Mouse (Mus musculus) urinary bladder, postnatal 4 days (tissue): Measurements from ENCODE around the gene Asb5.
A peak's percentile ranks its signal among the peaks of the same experiment; 100 is the strongest.
"Not testable (repeated sequence)": the region's sequence is repeated elsewhere in the genome, so short reads cannot be mapped to it uniquely, and the experiment has no call there.

ENCODE experiments used
- DNase-seq, 2 experiments: peaks; one replicate each; pipeline ENCODE4 v3.0.0; 2021 to 2022; ENCODE audit warnings: low spot score in 2 of 2

Asb5 gene

DNA sequence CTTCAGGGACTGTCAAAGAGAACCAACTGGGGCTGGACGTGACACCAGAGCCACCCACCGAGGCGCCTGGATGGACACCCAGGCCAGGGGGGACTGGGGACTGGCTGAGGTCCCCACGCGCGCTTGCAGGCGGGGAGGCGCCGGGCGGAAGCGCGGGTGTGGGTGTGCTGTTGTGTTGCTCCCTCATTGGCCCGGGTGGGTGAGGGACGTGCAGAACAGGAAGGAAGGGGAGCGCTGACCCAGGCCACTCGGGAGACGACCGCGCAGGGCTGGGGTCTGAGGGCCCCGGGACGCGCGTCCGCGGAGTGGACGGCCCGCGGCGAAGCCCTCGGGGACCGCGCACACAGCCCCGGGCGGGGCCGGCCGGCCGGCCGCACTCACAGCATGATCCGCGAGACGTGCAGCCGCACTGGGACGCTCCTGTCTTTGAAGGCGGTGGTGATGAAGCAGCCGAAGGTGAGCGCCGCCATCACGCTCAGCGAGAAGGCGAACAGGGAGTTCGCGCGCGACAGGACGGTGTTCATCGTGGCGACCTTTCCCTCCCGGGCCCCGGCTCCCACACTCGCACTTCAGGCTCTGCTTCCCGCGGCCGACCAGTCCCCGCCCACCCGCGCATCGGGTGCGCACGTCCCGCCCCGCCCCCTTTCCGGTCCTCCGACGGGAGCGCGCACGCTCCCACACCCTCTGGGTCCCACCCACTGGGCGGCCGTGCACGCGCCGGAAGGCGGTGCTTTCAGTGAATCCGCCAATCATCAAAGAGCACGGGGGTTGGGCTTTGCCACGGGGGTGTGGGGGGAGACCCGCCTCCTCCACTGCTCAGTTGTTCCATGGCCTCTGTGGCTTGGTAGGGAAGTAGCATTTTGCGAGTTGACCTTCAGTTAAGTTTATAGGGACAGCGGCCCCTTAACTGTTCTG is at the start of gene Asb5, which contains the start of gene Spcs3:
Gene Asb5, plus strand, starts transcription at position 199 of the 915 bp plus-strand sequence.
Gene Spcs3, minus strand, starts transcription at position 617 of the 915 bp plus-strand sequence.
- peak; percentile 92 to 95 for DNase-seq

DNA sequence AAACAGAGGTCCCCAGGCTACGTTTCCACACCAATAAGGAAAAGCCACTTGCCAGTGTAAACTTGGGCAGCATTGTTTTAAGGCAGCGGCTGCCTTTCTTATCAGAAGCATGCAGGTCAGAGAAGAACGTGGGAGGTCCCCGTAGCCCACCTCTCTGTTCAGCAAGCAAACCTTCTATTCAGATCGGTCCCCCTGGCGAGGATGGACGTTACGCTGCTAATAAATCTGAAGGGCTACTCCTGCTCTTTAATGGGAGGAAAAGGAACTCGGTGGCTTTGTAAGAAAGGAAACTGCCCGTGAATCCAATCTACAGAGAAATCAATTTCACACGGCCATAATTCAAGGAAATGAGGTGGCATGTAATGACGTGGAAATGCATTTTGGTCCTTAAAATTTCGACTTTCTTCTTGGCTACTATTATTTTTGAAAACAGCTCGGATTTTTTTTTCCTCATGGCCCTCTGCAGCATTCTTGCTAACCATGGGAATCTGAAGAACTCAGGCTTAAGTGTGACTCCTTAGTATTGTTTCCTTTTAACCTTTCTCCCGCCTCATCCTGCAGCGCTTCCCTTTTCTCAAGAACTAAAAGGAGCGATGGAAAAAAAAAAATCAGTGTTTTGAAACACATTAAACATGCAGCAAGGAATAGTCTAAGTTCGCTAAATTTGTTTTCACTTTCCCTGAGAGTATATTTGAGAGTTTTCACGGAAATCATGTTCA is 42.7 kb upstream of the Asb5 start:
- no peak for DNase-seq

DNA sequence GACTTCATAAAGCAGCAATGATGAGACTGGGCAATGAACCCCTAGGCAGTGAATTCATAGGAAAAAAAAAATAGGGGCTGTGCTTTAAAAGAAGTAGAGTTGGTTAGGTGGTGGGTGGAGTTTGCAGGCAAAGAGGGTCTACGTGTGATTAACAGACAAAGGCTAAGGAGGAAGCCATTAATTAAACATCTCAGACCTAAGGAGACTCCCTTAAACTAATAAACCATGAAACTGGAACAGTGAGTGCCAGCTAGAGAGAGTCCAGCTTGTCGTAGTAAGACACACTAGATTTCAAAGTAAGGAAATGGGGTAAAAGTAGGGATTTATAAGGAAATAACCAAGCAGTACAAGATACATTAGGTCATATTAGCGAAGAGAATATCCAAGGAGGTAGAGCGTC is 40.9 kb upstream of the Asb5 start:
- DNase-seq, result no peak

DNA sequence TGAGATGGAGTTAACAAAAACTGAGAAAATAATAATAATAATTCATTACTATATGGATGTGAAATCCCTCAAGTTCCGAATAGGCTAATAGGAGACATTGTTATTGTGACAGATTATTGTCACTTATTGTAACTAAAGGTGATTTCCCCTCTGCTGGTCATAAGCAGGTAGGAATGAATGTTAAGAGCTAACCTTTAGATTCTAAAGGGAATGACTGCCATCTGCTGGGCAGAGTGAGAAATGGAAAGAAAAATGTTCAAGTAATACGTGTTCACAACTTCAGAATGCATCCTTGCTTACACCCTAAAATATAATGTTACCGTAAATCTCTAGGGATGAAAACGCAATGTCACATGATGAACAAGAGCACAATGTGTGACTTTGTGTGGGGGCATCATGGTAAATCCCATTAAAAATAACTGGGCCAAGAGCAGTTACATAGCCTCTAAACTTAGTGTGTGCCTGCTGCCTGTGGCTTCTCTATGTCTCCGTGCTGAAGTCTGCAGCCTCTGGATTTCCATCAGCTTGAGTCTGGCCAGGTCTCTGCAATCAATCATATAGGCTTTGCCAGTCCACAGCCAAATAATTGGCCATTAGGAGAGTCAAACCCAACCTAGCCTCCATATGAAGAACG is 38.2 kb upstream of the Asb5 start:
- DNase-seq, result no peak

DNA sequence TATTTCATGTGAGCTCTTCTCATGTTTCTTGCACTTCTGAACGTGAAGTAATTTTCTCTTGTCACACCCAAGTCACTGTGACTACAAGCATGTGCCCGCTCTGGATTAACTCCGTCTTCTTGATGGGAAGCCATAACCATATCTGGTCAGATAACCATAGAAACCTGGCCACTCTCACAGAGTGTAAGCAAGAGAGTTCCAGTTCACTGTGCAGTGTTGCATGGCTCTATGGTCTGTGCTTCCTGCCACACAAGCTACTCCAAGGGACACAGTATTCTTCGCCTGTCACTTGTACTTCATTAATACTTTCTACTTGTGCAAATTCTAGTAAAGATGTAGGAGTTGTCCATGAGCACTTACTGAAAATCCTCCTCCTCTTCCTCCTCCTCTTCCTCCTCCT is 37.4 kb upstream of the Asb5 start:
- DNase-seq, result no peak

DNA sequence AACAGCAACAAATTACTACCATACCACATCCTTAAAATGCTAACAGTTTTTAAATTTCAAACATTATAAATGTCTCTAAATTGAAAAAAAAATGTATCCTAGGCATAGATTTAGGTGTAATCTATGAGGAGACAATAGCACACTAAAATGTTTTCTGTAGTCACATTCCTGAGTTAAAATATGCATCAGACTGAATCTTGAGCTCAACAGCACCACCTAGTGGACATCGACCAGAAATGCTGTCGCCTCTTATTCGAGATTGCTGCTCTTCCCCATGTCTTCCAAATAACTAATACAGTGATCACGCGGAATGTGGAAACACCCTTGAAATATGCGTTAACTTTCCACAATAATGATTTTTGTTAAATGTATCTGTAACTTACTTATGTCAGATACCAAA is 36.3 kb upstream of the Asb5 start:
- no peak for DNase-seq

DNA sequence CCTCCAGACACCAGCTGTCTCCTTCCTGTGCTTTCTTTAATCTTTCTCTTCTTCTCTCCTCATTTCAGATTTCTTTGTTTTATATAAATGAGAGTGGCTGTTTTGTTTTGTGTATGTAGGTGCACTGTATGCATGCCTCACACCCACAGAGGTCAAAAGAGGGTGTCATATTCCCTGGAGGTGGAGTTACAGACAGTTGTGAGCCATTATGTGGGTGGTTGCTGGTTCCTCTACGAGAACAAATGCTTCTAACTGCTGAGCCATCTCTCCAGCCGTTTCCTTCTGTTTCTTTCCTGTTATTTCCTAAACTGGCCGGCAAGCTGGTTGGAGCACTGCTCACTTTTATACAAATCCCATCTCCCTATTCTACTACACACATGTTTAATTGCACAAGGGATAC is 35.5 kb upstream of the Asb5 start:
- DNase-seq, result no peak

DNA sequence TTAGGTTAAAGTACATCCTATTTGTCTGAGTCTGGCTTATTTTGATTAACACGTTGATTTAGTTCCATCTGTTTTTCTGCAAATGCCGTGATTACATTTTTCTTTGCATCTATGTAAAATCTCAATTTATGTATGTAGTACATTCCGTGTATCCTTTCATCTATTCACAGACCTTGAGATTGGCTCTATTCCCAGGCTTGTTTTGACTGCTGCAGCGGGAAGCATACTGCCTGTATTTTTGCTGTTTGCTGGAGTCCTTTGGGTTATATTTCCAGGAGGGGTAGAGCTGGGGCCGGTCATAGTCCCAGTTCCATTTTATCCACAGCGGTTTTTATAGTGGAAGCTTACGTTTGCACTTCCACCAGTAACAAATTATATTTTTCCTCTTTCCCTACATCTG is 26.3 kb upstream of the Asb5 start:
- DNase-seq, result no peak

DNA sequence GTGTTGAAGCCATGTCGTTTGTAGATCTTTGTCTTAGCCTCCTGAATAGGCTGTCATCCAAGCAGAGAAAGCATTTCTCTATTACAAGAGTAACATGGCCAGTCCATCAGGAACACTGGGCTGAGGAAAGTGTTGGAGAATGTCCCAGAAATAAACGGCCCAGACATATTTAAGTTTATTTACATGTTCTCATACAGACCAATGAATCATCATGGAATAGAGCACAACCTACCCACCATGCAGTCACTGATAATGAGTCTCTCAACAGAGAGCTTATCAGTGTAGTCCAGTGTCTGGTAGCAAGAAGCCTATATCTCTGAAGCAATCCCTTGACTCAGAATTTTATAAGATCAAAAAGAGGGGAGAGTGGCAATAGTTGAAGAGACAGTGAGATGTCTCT is 24.3 kb upstream of the Asb5 start:
- no peak for DNase-seq

DNA sequence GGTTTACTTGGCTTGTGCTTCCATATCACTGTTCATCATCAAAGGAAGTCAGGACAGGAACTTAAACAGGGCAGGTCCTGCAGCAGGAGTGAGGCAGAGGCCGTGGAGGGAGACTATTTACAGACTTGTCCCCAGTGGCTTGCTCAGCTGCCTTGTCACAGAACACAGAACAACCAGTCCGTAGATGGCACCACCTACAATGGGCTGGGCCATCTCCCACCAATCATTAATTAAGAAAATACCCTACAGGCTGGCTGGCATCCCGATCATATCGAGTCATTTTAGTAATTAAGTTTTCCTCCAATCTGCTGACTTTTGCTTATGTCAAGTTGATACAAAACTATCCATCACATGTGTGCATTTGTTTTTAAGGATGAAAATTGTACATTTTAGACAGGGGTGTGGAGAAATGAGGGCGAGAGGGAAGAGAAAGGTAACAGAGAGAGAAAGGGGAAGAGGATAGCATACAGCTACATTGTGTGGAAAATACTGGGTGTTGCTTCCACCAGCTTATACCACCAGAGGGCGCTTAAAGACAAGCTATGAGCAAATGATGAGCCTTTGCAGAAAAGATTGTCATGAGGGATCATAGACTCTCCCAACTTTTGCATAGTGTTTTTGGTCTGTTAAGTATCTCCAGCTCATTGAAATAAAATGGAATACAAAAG is 21.8 kb upstream of the Asb5 start:
- DNase-seq, result peak; percentile 32 to 70

DNA sequence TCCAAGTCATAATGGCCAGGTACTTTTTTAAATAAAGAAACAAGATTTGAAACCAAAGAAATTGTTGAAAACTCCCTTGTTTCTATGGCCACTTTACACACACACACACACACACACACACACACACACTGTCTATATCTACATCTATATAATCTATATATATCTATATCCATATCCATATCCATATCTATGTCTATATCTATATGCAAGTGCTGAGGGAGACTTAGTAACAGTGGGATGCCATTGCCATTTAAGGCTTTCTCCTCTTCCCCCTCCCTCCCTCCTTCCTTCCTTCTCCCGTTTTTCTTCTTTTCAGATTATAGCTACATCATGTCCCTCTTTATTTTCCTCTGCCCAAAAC is 21.3 kb upstream of the Asb5 start:
- DNase-seq, result no peak

DNA sequence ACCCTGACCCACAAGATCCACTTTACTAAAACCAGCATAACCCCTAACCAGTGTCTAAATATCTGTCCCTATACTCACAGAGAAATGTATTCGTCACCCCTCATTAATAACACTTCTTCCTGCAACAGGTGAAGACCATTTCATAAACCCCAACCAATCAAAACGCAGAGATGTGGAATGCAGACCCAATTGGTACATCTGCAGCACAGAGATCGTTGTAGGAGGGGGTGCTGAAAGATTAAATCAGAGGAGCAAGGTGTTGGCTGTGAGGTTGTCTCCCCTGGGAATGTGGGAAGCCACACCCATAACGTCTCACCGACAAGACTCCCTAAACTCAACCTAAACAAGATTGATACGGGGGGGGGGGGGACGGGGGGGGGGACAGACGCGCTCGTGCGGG is 20.6 kb upstream of the Asb5 start:
- no peak for DNase-seq

DNA sequence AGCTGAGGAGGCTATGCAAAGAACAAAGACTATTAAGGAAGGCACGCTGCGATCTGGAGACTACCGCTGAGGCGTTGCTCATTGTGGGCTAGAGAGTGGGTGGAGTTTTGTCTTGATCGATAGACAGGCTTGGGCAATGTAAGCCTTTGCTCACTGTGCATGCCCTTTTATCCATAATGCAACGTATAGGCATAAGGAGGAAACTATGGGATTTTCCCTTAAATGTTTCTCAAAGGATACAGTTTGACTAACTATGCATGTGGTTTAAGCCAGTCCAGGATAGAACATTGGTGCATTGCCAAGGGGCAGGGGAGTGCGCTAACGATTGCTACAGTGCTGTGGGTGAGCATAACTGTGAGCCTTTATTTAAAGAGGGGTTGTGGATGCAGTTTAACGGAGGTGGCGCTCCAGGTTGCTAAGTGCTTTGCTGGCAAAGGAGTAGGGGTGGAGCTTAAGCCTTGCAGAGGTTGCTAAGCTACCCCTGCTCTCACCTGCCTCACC is 20.1 kb upstream of the Asb5 start:
- no peak for DNase-seq

DNA sequence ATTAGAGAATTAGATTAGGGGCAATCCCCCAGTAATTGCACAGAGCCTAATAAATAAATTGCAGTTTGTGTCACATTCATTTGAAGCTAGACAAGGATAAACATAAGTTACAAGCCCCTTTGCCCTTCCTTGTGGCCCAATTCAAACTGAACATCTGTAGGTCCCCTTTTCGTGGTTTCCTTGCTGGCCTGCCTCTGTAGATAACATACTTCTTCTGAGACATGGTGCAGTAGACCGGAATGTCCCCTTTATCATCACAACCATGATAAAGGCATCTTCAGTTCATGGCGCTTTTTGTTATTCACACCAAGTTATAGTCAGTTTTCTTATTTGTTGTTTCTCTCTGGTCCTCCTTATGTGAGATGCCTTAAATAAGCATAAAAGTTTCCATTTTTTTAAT is 17.6 kb upstream of the Asb5 start:
- DNase-seq, result no peak

DNA sequence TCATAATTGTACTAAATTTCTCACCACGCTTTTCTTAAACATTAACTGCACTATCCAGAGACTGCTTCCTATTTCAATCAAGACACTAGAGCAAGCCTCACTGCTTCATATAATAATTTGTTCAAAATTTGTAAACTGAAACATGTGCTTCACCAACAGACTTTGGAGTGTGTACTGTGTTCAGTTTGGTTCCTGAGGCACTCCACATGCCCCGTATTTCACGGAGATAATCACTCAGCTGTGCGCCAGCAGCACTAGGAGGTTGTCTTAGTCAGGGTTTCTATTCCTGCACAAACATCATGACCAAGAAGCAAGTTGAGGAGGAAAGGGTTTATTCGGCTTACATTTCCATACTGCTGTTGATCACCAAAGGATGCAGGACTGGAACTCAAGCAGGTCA is 17.2 kb upstream of the Asb5 start:
- not testable (repeated sequence) for DNase-seq

DNA sequence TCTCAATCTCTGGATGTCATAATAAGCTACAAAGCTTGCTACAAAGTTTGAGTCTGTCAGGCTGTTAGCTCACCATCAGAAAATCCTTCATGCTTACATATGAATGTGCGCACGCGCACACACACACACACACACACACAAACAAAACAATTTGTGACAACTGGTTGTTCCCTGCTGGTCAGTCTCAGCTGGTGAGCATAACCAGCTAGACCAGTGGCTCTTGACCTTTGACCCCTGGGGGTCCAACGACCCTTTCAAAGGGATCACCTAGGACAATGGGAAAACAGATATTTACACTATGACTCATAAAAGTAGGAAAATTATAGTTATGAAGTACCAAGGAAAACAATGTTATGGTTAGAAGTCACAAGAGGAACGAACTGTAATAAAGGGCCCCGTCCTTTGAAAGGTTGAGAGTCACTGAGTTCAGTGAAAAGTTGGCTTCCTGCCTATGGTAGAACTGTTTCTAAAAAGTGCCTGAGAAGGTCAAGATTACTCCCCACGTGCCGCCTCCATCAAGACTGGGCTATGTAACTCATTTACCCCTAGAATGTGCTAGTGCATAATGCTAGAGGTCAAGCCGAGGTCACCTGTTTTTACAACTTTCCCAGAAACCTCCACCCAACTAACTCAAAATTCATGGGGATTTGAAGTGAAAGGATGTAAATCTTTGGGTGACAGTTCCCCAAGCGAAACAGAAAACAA is 10.5 kb upstream of the Asb5 start:
- no peak for DNase-seq

DNA sequence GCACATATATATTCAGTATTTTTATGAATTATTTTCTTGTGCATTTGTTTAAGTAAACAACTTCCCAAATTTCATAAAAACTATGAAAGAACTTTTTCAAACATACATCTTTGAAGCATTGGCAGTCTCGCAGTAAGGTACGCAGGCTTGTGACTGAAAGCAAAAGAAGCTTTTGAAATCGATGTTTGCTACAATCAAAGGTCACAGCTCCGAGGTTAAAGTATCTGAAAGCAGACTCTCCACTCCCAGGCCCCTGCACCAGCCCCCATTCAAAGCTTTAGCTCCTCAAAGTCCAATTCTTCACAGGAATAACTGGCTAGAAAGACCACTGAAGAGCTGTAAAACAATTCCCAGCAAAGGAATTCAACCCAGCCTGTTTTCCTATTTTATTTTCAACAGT is 8.9 kb upstream of the Asb5 start:
- DNase-seq, result no peak

DNA sequence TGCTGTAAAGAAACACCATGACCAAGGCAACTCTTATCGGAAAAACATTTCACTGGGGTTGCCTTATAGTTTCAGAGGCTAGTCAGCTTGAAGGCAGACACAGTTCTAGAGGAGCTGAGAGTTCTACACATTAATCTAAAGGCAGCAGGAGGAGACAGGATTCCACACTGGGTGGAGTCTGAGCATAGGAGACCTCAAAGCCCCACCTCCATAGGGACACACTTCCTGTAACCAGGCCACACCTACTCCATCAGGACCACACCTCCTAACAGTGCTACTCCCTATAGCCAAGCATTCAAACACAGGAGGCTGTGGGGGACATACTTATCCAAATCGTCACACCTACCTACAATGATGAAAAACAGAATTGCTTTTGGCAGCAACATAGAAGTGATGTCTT is 3.8 kb upstream of the Asb5 start:
- no peak for DNase-seq

DNA sequence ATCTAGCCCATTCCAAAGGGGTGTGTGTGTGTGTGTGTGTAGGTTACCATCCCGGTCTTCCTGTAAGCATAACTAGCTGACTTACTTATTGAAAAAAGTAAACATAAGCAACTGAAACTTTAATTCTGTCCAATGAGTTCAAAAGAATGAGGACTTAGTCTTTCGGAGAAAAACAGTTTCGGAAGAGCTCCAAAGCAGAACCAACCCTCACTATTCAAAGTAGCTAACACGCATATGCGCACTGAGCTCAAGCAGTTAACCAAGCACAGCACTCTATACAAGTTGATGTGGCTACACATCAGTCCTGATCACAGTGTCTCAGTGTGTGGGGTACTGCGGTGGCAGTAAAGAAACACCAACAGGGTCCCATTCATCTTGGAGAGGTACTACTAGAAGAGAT is 2.7 kb upstream of the Asb5 start:
- DNase-seq, result no peak

DNA sequence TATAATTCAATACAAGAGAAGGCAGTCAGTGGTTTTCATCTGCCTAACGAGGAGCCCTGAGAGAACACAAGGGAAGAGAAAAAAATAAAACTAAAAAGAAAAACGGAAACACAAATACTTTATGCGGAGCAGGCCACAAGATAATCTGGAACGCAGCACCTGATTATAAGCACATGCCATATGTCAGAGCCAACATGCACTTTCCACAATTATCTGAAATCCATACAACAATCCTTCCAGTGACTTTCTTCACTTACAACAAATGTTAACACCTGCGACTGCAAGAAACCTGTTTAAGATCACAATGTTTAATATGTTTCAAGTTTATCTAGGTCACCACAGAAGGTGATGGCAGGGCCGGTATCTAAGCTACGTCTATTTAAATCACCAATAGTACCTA is 809 bp upstream of the Asb5 start:
- no peak for DNase-seq

DNA sequence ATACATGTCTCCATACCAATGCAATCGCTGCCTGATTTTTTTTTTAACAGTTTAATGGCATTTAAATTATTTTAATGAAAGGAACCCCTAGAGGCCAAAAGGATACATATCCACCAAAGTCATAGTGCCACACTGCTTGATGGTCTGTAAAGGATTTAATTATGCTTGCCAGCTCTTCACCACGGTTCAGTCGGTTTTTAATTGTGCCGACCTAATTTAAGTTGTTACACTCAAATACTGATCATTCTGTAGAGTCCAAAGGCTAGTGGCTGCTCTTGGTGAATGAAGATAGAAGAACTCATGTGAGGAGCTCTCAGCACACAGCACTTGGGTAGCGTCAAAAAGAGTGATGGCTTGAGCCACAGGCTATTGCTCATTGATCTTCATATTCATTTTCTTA is 5.8 kb downstream of the Asb5 start:
- no peak for DNase-seq
